Mouse (Mus musculus) embryonic fibroblast, embryonic 13.5 days (primary cell): Measurements from ENCODE around the gene Nt5dc2. TPM values are rescaled to one million over a fixed set of nuclear protein-coding genes. Genes with fewer than 3 reads are reported as not detected.

Experiments used
- H3K27ac ChIP-seq: 2 replicates; pipeline ENCODE4 v1.5.1; 2012; ENCODE audit warnings: low read length, control low read depth, inconsistent platforms; ENCODE audit not compliant: insufficient read depth
- H3K4me1 ChIP-seq: 2 replicates; pipeline ENCODE4 v1.6.1; 2011; ENCODE audit warnings: low read length; ENCODE audit not compliant: control insufficient read depth, insufficient read depth
- H3K4me3 ChIP-seq: 2 replicates; pipeline ENCODE4 v1.5.1; 2011; ENCODE audit warnings: mild to moderate bottlenecking, control low read depth, low read length; ENCODE audit not compliant: insufficient read depth
- CTCF ChIP-seq: IDR thresholded peaks from 2 replicates; pipeline ENCODE4 v1.5.1; 2011; ENCODE audit warnings: mild to moderate bottlenecking, control low read depth, low read length, moderate library complexity, borderline replicate concordance; ENCODE audit not compliant: insufficient read depth
- POLR2A ChIP-seq: IDR thresholded peaks from 2 replicates; pipeline ENCODE4 v1.6.1; 2011; ENCODE audit warnings: low read depth, mild to moderate bottlenecking, control low read depth, low read length, moderate library complexity
- polyA plus RNA-seq: library from polyadenylated mRNA; stranded (reverse); fragments of >200 nt; gene quantifications from 2 replicates; pipeline ENCODE4 v1.2.4, GENCODE M21; 2011; ENCODE audit warnings: low read depth; ENCODE audit not compliant: missing spikeins, insufficient read length

Gene Nt5dc2
- polyA plus RNA-seq, 1 experiment: 119 TPM

DNA sequence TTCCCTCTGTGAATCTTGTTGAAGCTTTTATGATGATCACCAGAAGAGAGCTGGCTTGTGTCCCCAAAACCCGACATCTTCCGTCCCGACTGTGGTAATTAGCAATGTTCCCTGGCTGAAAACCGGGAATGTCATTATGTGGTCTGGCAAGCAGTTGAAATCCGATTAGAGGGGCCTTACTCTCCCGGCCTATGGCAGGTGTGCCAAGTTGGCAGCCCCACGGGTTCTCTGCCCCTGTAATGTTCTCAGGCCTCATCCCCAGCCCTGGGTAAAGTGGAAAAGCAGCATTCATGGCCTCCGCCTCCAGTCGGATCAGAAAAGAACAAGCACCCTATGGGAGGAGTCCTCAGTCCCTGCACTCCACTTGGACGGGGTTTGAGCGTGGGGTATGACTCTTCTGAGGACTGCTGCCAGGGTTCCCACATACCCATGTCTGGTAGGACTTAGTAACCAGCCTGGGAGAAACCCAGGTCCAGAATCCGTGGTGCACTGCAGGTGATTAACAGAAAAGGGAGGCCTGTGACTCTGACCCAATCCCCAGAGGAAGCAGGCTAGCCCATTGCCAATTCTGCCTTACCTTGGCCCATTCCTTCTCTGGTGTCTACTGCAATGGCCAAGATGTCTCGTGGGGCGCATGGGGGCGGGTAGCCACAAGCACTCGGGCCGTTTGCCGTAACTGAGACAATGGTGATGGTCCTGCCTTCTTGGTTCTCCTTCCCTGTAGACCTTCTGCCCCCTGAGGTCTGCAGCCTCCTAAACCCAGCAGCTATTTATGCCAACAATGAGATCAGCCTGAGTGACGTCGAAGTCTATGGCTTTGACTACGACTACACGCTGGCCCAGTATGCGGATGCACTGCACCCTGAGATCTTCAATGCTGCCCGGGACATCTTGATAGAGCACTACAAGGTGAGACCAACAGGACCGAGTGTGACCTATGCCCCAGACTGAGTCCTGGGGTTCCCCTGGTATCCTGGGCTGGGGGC lies 3.5 kb downstream of the Nt5dc2 start:
- Histone ChIP-seq H3K4me1 (no peaks in the 10 kb centered on the region; the same call in 1 of the 2 replicates), H3K4me3 (no peak overlapping the region), H3K27ac (no peak overlapping the region)
- no peak for TF ChIP-seq POLR2A
- TF ChIP-seq CTCF: no peak

DNA sequence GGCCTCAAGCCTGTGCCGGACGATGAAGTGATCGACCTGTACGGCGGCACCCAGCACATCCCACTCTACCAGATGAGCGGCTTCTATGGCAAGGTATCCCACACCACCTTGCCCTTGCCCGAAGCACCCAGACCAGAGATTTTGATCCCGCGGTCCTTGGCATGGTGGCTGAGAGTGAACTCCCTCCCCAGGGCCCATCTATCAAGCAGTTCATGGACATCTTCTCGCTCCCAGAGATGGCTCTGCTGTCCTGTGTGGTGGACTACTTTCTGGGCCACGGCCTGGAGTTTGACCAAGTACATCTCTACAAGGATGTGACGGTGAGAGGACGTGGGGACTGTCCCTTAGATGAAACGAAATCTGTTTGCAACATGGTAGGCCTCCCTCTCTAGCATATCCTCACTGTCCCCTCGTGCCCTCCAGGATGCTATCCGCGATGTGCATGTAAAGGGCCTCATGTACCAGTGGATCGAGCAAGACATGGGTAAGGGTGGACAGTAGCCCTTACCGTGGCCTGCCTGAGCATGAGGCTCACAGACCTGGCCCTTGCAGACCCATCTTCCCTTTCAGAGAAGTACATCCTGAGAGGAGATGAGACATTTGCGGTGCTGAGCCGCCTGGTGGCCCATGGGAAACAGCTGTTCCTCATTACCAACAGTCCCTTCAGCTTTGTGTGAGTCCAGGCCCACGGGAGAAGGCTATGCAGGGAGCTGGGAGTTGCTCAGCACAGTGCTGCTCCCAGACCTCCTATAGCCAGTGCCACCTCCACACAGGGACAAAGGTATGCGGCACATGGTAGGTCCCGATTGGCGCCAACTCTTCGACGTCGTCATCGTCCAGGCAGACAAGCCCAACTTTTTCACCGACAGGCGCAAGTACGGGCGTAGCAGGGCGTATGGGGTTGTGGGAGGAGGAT lies 4.9 kb downstream of the Nt5dc2 start:
- no peaks in the 10 kb centered on the region; the same call in 1 of the 2 replicates for H3K4me1 ChIP-seq
- no peak for TF ChIP-seq CTCF
- no peak overlapping the region for H3K4me3 ChIP-seq
- H3K27ac ChIP-seq: no peak overlapping the region

DNA sequence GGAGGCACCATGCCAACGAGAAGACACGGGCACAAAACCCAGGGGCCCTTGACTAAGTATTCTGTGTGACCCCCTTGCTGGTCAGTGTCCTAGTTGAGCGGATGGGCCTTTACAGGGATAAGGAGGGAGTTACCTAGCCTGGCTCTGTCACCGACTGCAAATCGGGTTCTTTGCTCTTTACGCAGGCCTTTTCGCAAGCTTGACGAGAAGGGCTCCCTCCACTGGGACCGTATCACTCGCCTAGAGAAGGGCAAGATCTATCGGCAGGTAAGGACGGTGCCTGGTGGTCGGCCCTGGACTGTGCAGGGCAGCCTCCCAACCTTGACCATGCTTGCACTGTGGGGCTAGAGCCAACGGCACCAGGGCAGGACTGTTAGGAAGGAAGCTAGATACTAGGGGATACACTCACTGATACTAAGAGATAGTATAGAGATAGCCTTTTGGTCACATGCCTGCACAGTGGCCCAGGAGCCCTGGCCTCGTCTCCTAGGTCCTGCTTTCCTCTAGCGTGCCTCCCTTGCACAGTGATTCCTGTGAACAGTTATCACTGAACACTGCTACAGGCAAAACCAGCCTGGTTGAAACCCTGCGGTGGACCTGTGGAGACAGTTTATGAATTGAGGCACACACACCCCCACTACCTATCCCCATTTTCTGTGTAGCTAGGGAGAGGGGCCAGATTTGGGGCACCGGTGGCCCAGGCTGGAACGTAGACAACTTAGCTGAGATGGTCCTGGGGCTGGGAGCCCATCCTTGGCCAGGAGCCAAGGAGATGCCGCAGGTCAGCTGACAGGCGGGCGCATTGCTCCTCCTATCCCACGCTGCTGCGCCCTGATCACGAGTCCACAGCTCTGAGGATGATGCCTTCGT lies 5.8 kb downstream of the Nt5dc2 start:
- Histone ChIP-seq H3K27ac (no peak overlapping the region), H3K4me3 (no peak overlapping the region), H3K4me1 (no peaks in the 10 kb centered on the region; the same call in 1 of the 2 replicates)
- TF ChIP-seq POLR2A (no peak), CTCF (no peak)

DNA sequence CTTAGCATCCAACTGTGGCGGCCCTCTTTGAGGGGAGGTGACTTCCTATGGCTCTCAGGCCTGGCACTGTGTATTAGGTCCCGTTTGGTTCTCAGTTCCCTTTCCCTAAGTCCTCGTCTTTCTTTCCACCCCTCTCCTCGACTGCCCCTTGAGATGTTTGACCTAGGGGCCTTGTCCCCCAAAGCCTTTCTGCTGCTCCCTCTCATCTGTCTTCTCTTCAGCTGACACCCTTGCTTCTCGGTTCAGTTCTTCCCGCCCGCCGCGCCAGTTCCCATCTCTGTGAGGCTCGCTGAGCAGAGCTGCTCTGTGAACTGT lies 6.4 kb downstream of the Nt5dc2 start:
- Histone ChIP-seq H3K27ac (no peak overlapping the region), H3K4me1 (no peaks in the 10 kb centered on the region; the same call in 1 of the 2 replicates), H3K4me3 (no peak overlapping the region)
- no peak for TF ChIP-seq POLR2A
- TF ChIP-seq CTCF: no peak

DNA sequence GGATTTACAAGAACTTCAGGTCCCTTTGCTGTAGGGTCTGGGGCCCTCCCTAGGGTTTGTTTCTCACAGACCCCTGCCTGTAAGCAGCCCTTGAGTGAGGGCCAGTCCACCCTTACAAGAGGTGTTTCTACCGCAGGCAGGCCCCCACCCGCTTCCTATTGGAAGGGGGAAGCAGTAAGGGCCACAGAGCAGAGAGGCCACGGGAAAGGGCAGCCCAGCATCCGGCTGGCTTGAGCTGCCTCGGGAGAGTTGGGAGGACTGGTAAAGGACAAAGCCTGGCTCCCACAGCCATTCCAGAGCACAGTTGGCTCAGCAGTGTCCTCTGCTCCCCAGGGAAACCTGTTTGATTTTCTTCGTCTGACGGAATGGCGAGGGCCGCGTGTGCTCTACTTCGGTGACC lies 6.9 kb downstream of the Nt5dc2 start:
- no peaks in the 10 kb centered on the region; the same call in 1 of the 2 replicates for H3K4me1 ChIP-seq
- H3K4me3 ChIP-seq: no peak overlapping the region
- TF ChIP-seq CTCF (no peak), POLR2A (no peak)
- H3K27ac ChIP-seq: no peak overlapping the region

DNA sequence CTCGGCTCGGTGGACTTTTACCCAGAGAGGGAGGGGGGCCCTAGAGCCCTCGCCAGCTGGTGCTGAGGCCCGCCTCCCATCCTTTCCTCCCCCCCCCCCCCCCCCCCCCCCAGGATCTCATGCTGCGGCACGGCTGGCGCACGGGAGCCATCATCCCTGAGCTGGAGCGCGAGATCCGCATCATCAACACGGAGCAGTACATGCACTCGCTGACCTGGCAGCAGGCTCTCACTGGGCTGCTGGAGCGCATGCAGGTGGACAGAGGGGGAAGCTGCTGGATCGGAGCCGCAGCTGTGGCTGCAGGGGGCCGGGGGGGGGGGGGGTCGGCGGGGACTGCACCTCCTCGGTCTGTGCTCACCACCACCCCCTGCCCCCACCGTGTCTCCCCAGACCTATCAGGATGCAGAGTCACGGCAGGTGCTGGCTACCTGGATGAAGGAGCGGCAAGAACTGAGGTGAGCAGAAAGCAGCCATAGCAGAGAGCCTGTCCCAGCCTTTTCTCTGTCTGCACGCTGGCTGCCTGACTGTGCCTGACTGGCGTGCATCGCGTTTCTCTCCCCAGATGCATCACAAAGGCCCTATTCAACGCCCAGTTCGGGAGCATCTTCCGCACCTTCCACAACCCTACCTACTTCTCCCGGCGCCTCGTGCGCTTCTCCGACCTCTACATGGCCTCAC lies 7.5 kb downstream of the Nt5dc2 start:
- TF ChIP-seq POLR2A: no peak
- TF ChIP-seq CTCF: no peak
- Histone ChIP-seq H3K27ac (no peak overlapping the region), H3K4me3 (no peak overlapping the region), H3K4me1 (no peaks in the 10 kb centered on the region; the same call in 1 of the 2 replicates)

DNA sequence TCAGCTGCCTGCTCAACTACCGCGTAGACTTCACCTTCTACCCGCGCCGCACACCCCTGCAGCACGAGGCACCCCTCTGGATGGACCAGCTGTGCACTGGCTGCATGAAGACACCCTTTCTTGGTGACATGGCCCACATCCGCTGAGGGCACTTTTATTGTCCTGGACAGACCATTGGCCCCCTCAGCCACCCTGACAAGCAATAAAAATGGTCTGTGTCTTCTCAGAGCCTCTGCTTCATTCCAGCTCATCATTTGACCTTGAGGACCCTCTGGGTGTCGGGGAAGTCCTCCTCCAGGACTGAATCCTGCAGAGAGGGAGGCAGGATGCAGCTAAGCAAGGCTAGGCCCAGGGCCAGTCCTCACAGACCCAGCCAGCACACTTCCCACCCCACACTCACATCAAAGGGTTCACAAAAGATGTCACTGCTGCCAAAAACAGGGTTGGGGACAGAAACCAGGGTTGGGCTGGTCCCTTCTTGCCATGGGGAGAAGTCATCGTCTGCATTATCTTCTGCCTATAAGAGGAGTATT lies 8.1 kb downstream of the Nt5dc2 start:
- H3K27ac ChIP-seq: no peak overlapping the region
- no peak for TF ChIP-seq POLR2A
- no peak for TF ChIP-seq CTCF
- no peaks in the 10 kb centered on the region for H3K4me1 ChIP-seq

DNA sequence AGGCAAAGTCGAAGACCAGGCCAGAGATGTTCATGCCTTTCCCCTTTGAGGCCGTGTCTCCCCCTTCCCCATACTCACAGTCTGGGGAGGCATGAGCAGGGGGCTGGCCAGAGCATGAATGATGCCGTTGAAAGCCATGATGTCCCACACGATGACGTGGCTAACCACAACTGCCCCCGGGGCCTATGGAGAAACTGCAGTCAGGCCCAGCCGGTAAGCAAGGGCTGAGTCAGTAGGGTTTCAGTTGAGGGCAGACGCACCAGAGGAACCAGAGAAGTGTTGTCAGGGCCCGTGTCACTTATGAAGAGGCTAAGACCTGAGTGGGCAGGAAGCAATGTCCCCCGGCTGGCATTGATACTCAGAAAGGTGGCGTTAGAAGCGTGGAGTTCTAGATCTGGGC lies 8.8 kb downstream of the Nt5dc2 start:
- no peak for TF ChIP-seq CTCF
- TF ChIP-seq POLR2A: no peak
- Histone ChIP-seq H3K27ac (no peak overlapping the region), H3K4me1 (no peaks in the 10 kb centered on the region), H3K4me3 (no peak overlapping the region)

More for the DNA sequence above, 8.1 kb downstream of the Nt5dc2 start:
- no peak overlapping the region for H3K4me3 ChIP-seq
